Mouse (Mus musculus): ENCODE measurements at regions not wholly inside any gene's neighbourhood (a gene's known extent, or its start where the extent isn't known, plus 50 kb on each side); places are given as distances from the start of the nearest gene placed in this dataset.

DNA sequence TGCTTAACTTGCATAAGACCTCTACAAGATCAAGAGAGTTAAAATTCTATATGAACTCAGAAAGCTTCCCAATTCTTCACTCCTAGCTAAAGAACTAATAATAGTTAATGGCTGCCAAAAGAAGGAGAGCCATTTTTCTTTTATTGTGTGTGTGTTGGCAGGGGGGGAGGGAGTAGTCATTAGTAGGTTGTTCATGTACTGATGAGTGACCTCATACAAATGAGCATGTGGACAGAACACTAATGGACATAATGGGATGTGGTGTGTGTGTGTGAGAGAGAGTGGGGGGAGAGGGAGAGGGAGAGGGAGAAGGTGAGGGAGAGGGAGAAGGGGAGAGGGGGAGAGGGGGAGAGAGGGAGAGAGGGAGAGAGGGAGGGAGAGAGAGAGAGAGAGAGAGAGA is 118.3 kb upstream of the Nectin3 start:
- H3K4me3 ChIP-seq (replicated peaks; ENCODE audit: low read depth, low read length), result no peak overlapping the region
- no peaks in the 10 kb centered on the region for H3K27me3 ChIP-seq (ENCODE audit: insufficient read depth, low read length)
- no peaks in the 10 kb centered on the region for H3K36me3 ChIP-seq (ENCODE audit: insufficient read depth, low read length)
- H3K4me1 ChIP-seq (replicated peaks; ENCODE audit: insufficient read depth, low read length), result no peaks in the 10 kb centered on the region
- no peak for DNase-seq (ENCODE audit: low spot score)
- no peak overlapping the region for H3K9ac ChIP-seq (ENCODE audit: low read depth, low read length)
- no peak for TF ChIP-seq CTCF (IDR thresholded peaks at IDR 0.05; ENCODE audit: low read depth)
- H3K27ac ChIP-seq, result no peak overlapping the region
- no peak overlapping the region for H3K4me2 ChIP-seq (ENCODE audit: low read length)
- no peaks in the 10 kb centered on the region for H3K9me3 ChIP-seq (replicated peaks; ENCODE audit: low read length)
- no peak for ATAC-seq (replicated peaks; ENCODE audit: low FRiP score, low read depth)

DNA sequence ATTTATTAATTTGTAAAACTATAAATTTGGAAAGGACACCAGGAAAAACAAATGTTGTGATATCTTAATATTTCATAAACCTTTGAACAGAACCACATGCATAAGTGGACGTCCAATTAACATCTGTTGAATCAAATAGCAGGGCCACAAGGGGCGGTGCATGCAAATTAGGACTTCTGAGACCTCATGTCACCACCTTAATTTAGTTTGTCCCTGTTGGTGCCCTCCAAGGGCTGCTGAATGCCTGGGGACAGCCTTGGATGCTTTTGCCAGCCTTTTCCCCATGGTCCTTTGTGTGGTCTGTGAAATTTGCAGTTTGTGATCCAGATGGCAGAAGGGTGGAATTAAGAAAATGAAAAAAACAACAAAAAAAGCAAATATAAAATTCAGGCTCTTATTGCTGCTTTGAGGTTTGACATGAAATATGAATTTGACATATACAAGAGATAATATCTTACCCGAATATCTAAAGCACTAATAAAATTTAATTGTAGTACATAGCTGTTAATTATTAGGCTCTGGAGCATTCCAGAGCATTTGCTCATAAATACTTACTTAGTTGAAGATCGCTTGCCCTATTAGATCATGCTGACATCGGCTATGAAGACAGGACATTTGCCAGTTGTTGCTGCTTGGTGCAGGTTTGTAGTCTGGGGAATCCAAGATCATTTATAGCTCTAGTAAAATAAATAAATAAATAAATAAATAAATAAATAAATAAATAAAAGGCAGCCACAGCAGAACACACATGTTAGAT is 114.9 kb upstream of the Nectin3 start:
- WGBS, result 55% methylated on average over 5 of the region's 5 CpGs
- no peak overlapping the region for H3K4me3 ChIP-seq (replicated peaks; ENCODE audit: low read depth, low read length)
- ATAC-seq (replicated peaks; ENCODE audit: low FRiP score, low read depth), result no peak

DNA sequence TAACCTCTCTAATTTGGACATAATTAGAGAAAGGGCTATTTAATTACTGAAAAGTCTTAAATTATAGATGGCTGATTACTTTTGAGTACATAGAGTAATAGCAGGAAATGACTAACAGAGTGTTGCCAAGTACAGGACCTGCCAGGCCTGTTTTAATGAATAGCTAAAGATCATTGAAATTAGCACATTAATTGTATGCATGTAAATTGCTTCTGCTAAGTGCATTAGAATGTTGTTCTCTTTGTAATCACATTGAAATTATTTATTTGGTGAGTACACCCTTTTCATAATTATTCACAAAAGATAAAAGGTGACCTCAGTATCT is 107.5 kb upstream of the Nectin3 start:
- DNase-seq (ENCODE audit: low spot score), result no peak
- H3K9ac ChIP-seq (ENCODE audit: low read depth, low read length), result no peak overlapping the region
- H3K4me3 ChIP-seq (replicated peaks; ENCODE audit: low read depth, low read length), result no peak overlapping the region
- no peak for TF ChIP-seq CTCF (IDR thresholded peaks at IDR 0.05; ENCODE audit: low read depth)
- no peak for ATAC-seq (replicated peaks; ENCODE audit: low FRiP score, low read depth)
- no peaks in the 10 kb centered on the region for H3K9me3 ChIP-seq (replicated peaks; ENCODE audit: low read length)
- H3K4me1 ChIP-seq (replicated peaks; ENCODE audit: insufficient read depth, low read length), result no peaks in the 10 kb centered on the region
- H3K4me2 ChIP-seq (ENCODE audit: low read length), result no peak overlapping the region
- no peak overlapping the region for H3K27ac ChIP-seq
- H3K36me3 ChIP-seq (ENCODE audit: insufficient read depth, low read length), result no peaks in the 10 kb centered on the region
- H3K27me3 ChIP-seq (ENCODE audit: insufficient read depth, low read length), result no peaks in the 10 kb centered on the region

More for the DNA sequence above, 114.9 kb upstream of the Nectin3 start:
- no peaks in the 10 kb centered on the region for H3K36me3 ChIP-seq (ENCODE audit: insufficient read depth, low read length)
- no peaks in the 10 kb centered on the region for H3K27me3 ChIP-seq (ENCODE audit: insufficient read depth, low read length)
- DNase-seq (ENCODE audit: low spot score), result peak; percentile 85
- no peak overlapping the region for H3K4me2 ChIP-seq (ENCODE audit: low read length)
- H3K9ac ChIP-seq (ENCODE audit: low read depth, low read length), result no peak overlapping the region
- TF ChIP-seq CTCF (IDR thresholded peaks at IDR 0.05; ENCODE audit: low read depth), result no peak
- H3K9me3 ChIP-seq (replicated peaks; ENCODE audit: low read length), result no peaks in the 10 kb centered on the region
- H3K27ac ChIP-seq, result no peak overlapping the region
- H3K4me1 ChIP-seq (replicated peaks; ENCODE audit: insufficient read depth, low read length), result no peaks in the 10 kb centered on the region

DNA sequence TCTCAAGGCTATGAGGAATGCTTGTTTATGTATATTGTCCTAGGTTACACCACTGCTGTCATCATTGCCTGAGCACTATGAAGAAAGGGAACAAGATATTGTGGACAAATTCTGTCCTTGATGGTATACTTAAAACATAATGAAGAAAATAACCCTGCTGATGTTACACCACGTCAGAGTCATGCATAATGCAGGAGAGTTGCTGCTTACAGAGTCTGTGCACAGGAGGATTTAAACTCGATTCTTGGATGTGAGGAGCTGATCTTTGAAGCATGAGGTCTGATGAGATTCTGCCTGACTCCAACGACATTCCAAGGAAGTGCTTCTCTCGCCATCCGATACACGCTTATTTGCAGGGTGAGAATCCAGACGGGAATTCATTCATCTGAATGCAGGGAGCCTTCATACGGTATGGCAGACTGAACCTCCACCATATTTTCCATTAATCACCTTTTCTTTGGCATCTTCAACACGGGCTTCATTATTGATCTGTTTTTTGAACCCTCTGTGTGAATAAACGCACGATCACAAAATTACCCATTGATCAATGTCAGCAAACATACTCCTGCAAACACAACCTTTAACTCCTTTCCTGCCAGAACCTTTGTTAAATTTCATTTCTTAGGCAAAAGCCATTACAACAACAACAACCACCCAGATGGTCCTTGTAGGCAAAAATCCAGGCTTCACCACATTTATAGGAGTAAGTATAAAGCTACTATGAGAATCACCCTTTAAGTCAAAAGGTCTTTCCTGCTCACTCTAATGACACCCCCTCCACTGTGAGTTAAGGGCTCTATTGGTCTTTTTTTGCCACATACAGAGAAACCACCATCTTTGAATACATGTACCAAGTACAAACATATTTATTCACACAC is 106.9 kb upstream of the Nectin3 start:
- Histone ChIP-seq H3K27ac (no peak overlapping the region), H3K36me3 (ENCODE audit: insufficient read depth, low read length) (no peaks in the 10 kb centered on the region), H3K4me2 (ENCODE audit: low read length) (no peak overlapping the region), H3K9ac (ENCODE audit: low read depth, low read length) (no peak overlapping the region), H3K9me3 (replicated peaks; ENCODE audit: low read length) (no peaks in the 10 kb centered on the region), H3K4me1 (replicated peaks; ENCODE audit: insufficient read depth, low read length) (no peaks in the 10 kb centered on the region), H3K4me3 (replicated peaks; ENCODE audit: low read depth, low read length) (no peak overlapping the region), H3K27me3 (ENCODE audit: insufficient read depth, low read length) (no peaks in the 10 kb centered on the region)
- ATAC-seq (replicated peaks; ENCODE audit: low FRiP score, low read depth) (no peak), DNase-seq (ENCODE audit: low spot score) (no peak)
- TF ChIP-seq CTCF (IDR thresholded peaks at IDR 0.05; ENCODE audit: low read depth), result no peak
- WGBS, result 33% methylated on average over 11 of the region's 11 CpGs

DNA sequence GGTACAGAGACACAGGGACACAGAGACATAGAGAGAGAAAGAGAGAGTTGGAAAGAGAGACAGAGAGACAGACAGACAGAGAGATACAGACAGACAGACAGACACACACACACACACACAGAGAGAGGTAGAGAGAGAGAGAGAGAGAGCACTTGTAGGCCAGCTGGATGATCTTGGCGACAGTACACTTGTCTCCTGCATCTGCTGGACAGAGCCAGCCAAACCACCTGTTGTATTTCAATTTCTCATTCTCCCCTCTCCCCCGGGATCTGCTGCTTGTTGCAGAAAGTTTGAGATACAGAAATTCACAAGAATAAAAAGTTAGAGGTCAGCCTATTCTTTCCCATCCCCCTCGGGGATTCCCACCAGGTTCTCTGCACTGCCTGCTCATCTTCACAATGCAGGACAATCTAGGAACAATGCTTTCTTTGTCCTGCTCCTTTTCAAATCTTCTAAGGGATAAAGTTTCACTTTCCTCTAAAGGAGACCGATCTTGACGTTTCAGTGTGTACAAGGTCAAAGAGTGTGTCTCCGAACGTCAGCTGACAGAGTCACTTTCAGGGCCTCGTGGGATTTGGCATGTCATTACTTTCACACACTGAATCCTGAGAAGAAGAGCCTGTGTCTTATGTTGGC is 94.4 kb upstream of the Nectin3 start:
- H3K9ac ChIP-seq (ENCODE audit: low read depth, low read length), result no peak overlapping the region
- H3K4me3 ChIP-seq (replicated peaks; ENCODE audit: low read depth, low read length), result no peak overlapping the region
- DNase-seq (ENCODE audit: low spot score), result peak; percentile 3
- H3K4me1 ChIP-seq (replicated peaks; ENCODE audit: insufficient read depth, low read length), result no peaks in the 10 kb centered on the region
- H3K27me3 ChIP-seq (ENCODE audit: insufficient read depth, low read length), result no peaks in the 10 kb centered on the region
- no peaks in the 10 kb centered on the region for H3K9me3 ChIP-seq (replicated peaks; ENCODE audit: low read length)
- no peak for TF ChIP-seq CTCF (IDR thresholded peaks at IDR 0.05; ENCODE audit: low read depth)
- 13% methylated on average over 8 of the region's 8 CpGs for WGBS
- no peak overlapping the region for H3K27ac ChIP-seq
- no peak overlapping the region for H3K4me2 ChIP-seq (ENCODE audit: low read length)
- H3K36me3 ChIP-seq (ENCODE audit: insufficient read depth, low read length), result no peaks in the 10 kb centered on the region
- ATAC-seq (replicated peaks; ENCODE audit: low FRiP score, low read depth), result no peak

DNA sequence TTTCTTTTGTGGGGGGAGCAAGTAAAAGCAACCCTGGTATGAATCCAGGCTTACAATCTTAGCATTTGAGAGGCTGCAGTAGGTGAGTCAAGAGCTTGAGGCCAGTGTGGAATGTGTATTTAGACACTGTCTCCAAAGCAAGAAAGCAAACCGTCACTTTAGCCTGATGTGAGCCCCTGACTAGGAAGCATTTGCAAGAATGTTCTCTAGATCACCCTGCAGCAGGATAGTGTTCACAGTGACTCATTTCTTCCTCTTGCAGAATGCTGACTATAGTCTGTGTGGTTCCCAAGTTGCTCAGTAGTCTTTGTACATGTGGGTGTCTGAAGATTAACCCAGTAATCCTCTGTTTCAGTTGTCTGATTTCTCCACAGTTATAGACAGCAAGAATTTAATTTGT is 88.7 kb upstream of the Nectin3 start:
- no peaks in the 10 kb centered on the region for H3K36me3 ChIP-seq (ENCODE audit: insufficient read depth, low read length)
- H3K9ac ChIP-seq (ENCODE audit: low read depth, low read length), result no peak overlapping the region
- no peak overlapping the region for H3K4me3 ChIP-seq (replicated peaks; ENCODE audit: low read depth, low read length)
- H3K27me3 ChIP-seq (ENCODE audit: insufficient read depth, low read length), result no peaks in the 10 kb centered on the region
- 55% methylated on average over 1 of the region's 1 CpGs for WGBS
- no peak overlapping the region for H3K4me2 ChIP-seq (ENCODE audit: low read length)
- no peak for TF ChIP-seq CTCF (IDR thresholded peaks at IDR 0.05; ENCODE audit: low read depth)
- no peak for ATAC-seq (replicated peaks; ENCODE audit: low FRiP score, low read depth)
- H3K27ac ChIP-seq, result no peak overlapping the region
- no peaks in the 10 kb centered on the region for H3K9me3 ChIP-seq (replicated peaks; ENCODE audit: low read length)
- no peaks in the 10 kb centered on the region for H3K4me1 ChIP-seq (replicated peaks; ENCODE audit: insufficient read depth, low read length)
- no peak for DNase-seq (ENCODE audit: low spot score)
